Mouse (Mus musculus) limb, embryonic 14.5 days (tissue): Measurements from ENCODE around the gene Palld. TPM values are rescaled to one million over a fixed set of nuclear protein-coding genes. Genes with fewer than 3 reads are reported as not detected.

Source experiments
- ATAC-seq: fragments of 200-750 bp; cut with Nextera tagmentation; 2 replicates; pipeline ENCODE4 v1.8.0; 2017; ENCODE audit warnings: low read depth, moderate number of reproducible peaks, moderate TSS enrichment; ENCODE audit not compliant: low FRiP score
- DNase-seq: peaks from one replicate; pipeline ENCODE4 v3.0.0-alpha.2; 2015; ENCODE audit warnings: low spot score
- H3K27ac ChIP-seq: fragments of 300-500 bp; sonication (generic); replicated peaks from 2 replicates; pipeline ENCODE4 v1.5.1; 2014; ENCODE audit warnings: low read depth, mild to moderate bottlenecking, low read length, moderate library complexity, mixed read lengths
- H3K27me3 ChIP-seq: fragments of 300-500 bp; sonication (generic); 2 replicates; pipeline ENCODE4 v1.6.1; 2014; ENCODE audit warnings: low read length, mixed read lengths; ENCODE audit not compliant: control insufficient read depth, insufficient read depth
- H3K36me3 ChIP-seq: fragments of 300-500 bp; sonication (generic); 2 replicates; pipeline ENCODE4 v1.6.1; 2014; ENCODE audit warnings: mild to moderate bottlenecking, low read length, moderate library complexity, mixed read lengths; ENCODE audit not compliant: control insufficient read depth, insufficient read depth
- H3K4me1 ChIP-seq: fragments of 300-500 bp; sonication (generic); 2 replicates; pipeline ENCODE4 v1.6.1; 2014; ENCODE audit warnings: antibody characterized with exemption, low read length, mixed read lengths; ENCODE audit not compliant: control insufficient read depth, insufficient read depth
- H3K4me2 ChIP-seq: fragments of 300-500 bp; sonication (generic); replicated peaks from 2 replicates; pipeline ENCODE4 v1.6.1; 2014; ENCODE audit warnings: low read depth, mild to moderate bottlenecking, low read length, moderate library complexity; ENCODE audit not compliant: severe bottlenecking
- H3K4me3 ChIP-seq: fragments of 300-500 bp; sonication (generic); replicated peaks from 2 replicates; pipeline ENCODE4 v1.5.1; 2014; ENCODE audit warnings: low read length
- H3K9ac ChIP-seq: fragments of 300-500 bp; sonication (generic); 2 replicates; pipeline ENCODE4 v1.6.1; 2014; ENCODE audit warnings: mild to moderate bottlenecking, low read depth, low read length, moderate library complexity; ENCODE audit not compliant: severe bottlenecking
- H3K9me3 ChIP-seq: fragments of 300-500 bp; sonication (generic); 2 replicates; pipeline ENCODE4 v1.6.1; 2016; ENCODE audit warnings: low read length; ENCODE audit not compliant: control insufficient read depth
- POLR2A ChIP-seq: fragments of 200-500 bp; IDR thresholded peaks from 2 replicates; pipeline ENCODE4 v1.8.0; 2012; ENCODE audit warnings: inconsistent platforms, mild to moderate bottlenecking, moderate library complexity, borderline replicate concordance; ENCODE audit not compliant: insufficient read depth, insufficient read length; ENCODE audit errors: extremely low read depth
- WGBS: fragments of 180-500 bp; shearing (Covaris S2); extraction: QIAGEN DNeasy Blood & Tissue Kit; methylation state at CpG from one replicate; pipeline ENCODE4 v1.1.7; 2014; 5-methylcytosine and 5-hydroxymethylcytosine counted together
- polyA plus RNA-seq, 2 experiments: library from polyadenylated mRNA; depleted of rRNA in 1 of 2; stranded (reverse) in 1 of 2; unstranded in 1 of 2; fragments of >200 nt; fragmentation: Nextera tagmentation in 1 of 2; extraction: Ambion mirVana in 1 of 2; gene quantifications; 2 replicates each; pipeline versions ENCODE4 v1.2.1 to v1.2.3; 2012 to 2014

Gene Palld
- polyA plus RNA-seq, 2 experiments, result 61.4 to 99.0 TPM

- no peak overlapping the region for H3K27ac ChIP-seq
- no peaks in the 10 kb centered on the region for H3K27me3 ChIP-seq
- no peaks in the 10 kb centered on the region for H3K36me3 ChIP-seq
- no peaks in the 10 kb centered on the region for H3K9me3 ChIP-seq
- no peak overlapping the region for H3K9ac ChIP-seq
- H3K4me1 ChIP-seq, result peaks cover 22% of the 10 kb centered on the region
- no peak for ATAC-seq
- H3K4me3 ChIP-seq, result no peak overlapping the region
- no peak for DNase-seq
- no peak overlapping the region for H3K4me2 ChIP-seq
- WGBS, result 91% methylated on average over 8 of the region's 8 CpGs
- no peak for TF ChIP-seq POLR2A
These were observed 276.1 kb downstream of the Palld start for GRCm38 (mm10) chr8:61626246-61626952.

GRCm38 (mm10) chr8:61625656-61626210 lies 276.8 kb downstream of the Palld start:
- 59% methylated on average over 8 of the region's 8 CpGs for WGBS
- H3K9me3 ChIP-seq, result no peaks in the 10 kb centered on the region
- no peaks in the 10 kb centered on the region for H3K36me3 ChIP-seq
- no peaks in the 10 kb centered on the region for H3K27me3 ChIP-seq
- no peak overlapping the region for H3K4me3 ChIP-seq
- TF ChIP-seq POLR2A, result no peak
- no peak for DNase-seq
- no peak for ATAC-seq
- H3K9ac ChIP-seq, result no peak overlapping the region
- no peak overlapping the region for H3K4me2 ChIP-seq
- no peak overlapping the region for H3K27ac ChIP-seq
- peaks cover 19% of the 10 kb centered on the region for H3K4me1 ChIP-seq

- Histone ChIP-seq H3K9me3 (no peaks in the 10 kb centered on the region), H3K27ac (no peak overlapping the region), H3K4me3 (no peak overlapping the region), H3K36me3 (no peaks in the 10 kb centered on the region), H3K27me3 (no peaks in the 10 kb centered on the region), H3K4me2 (no peak overlapping the region), H3K9ac (no peak overlapping the region), H3K4me1 (peaks cover 13% of the 10 kb centered on the region)
- WGBS, result 32% methylated on average over 12 of the region's 12 CpGs
- ATAC-seq, result peak; percentile 76
- TF ChIP-seq POLR2A, result no peak
- DNase-seq, result peak; percentile 66
These were observed 278.7 kb downstream of the Palld start for GRCm38 (mm10) chr8:61623485-61624417.

GRCm38 (mm10) chr8:61621300-61621699 lies 281.2 kb downstream of the Palld start:
- 84% methylated on average over 3 of the region's 3 CpGs for WGBS
- H3K9ac ChIP-seq, result no peak overlapping the region
- no peaks in the 10 kb centered on the region for H3K27me3 ChIP-seq
- peaks cover 15% of the 10 kb centered on the region for H3K4me1 ChIP-seq
- H3K9me3 ChIP-seq, result no peaks in the 10 kb centered on the region
- H3K27ac ChIP-seq, result no peak overlapping the region
- no peak overlapping the region for H3K4me2 ChIP-seq
- H3K36me3 ChIP-seq, result no peaks in the 10 kb centered on the region
- H3K4me3 ChIP-seq, result no peak overlapping the region
- no peak for ATAC-seq
- TF ChIP-seq POLR2A, result no peak
- DNase-seq, result no peak

GRCm38 (mm10) chr8:61617651-61618050 lies 284.8 kb downstream of the Palld start:
- Histone ChIP-seq H3K4me2 (no peak overlapping the region), H3K4me3 (no peak overlapping the region), H3K27ac (no peak overlapping the region), H3K4me1 (peaks cover 6% of the 10 kb centered on the region; the same call in 1 of the 2 replicates), H3K27me3 (no peaks in the 10 kb centered on the region), H3K36me3 (no peaks in the 10 kb centered on the region), H3K9me3 (no peaks in the 10 kb centered on the region), H3K9ac (no peak overlapping the region)
- TF ChIP-seq POLR2A, result no peak
- DNase-seq (no peak), ATAC-seq (no peak)
- 47% methylated on average over 2 of the region's 2 CpGs for WGBS
